ENCODE assay signal across 18 mouse cellular contexts in the genomic region with DNA sequence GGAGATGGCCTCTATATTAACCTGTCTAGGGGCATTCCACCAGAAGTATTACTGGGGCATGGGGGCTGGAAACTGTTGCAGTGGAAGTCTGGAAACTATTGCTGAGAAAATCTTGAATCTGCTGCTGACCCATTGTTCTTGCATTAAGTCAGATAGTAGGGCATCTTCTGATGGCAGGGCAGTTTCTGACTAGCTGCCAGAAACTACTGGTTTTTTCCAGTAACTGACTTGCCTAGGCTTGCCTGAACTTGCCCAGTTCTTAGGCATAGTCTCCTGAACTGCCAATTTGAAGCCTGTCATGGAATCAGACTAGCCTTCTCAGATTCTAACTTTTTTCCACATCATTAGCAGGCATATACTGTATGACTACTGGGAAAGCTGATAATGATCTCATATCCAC.
A peak's percentile ranks its signal among the peaks of the same experiment; 100 is the strongest.
DNase-seq lines count a peak whose midpoint lies in the region; TF ChIP-seq lines count a peak whose summit lies in the region.
"Had no signal": no experiment of that assay in that cellular context is flagged by ENCODE, and none has a peak within 500 bp of the region (broad histone marks: within the 10 kb centered on the region; RNA-seq: fewer than 3 reads in every experiment).

No protein-coding gene starts in this region.

- H3K9me3 ChIP-seq in CH12.LX (replicated peaks; ENCODE audit: low read length) = no peaks in the 10 kb centered on the region
- H3K9me3 ChIP-seq: embryonic facial prominence, embryonic 12.5 days; G1E had no signal

- TF ChIP-seq EP300 in CH12.LX (IDR thresholded peaks at IDR 0.05; ENCODE audit: low read length) = peak; percentile 60

- TF ChIP-seq CTCF in CH12.LX (conservative IDR thresholded peaks at IDR 0.05 in 1 of 2, IDR thresholded peaks at IDR 0.05 in 1 of 2; ENCODE audit: low read depth in 2 of 2, low read length in 2 of 2) = no peak

- H3K79me2 ChIP-seq in CH12.LX (replicated peaks; ENCODE audit: control insufficient read depth, extremely low read depth, insufficient read depth, poor library complexity, severe bottlenecking) = no peaks in the 10 kb centered on the region

- in situ Hi-C loops in CH12.LX (cut with MboI; ENCODE audit: low pct_ligation_motif_present, low pct_unique_long_range_greater_than_20kb, low sequenced_read_pairs) = no loop called here

- H3K36me3 ChIP-seq in CH12.LX (replicated peaks in 1 of 2; ENCODE audit: control insufficient read depth in 1 of 2, insufficient read depth in 1 of 2, low read length in 1 of 2) = no peaks in the 10 kb centered on the region
- H3K36me3 ChIP-seq: embryonic facial prominence, embryonic 10.5 days; embryonic facial prominence, embryonic 12.5 days; G1E had no signal

- dilution Hi-C loops in CH12.LX (cut with MboI; ENCODE audit: extremely low pct_ligation_motif_present, extremely low pct_unique_long_range_greater_than_20kb, low sequenced_read_pairs) = no loop called here

- no peak overlapping the region for H3K9ac ChIP-seq in CH12.LX (ENCODE audit: insufficient read depth, low read depth)
- H3K9ac ChIP-seq: embryonic facial prominence, embryonic 12.5 days had no signal

- 0 out of 2 replicates have a peak overlapping the region, but pooled peaks have one; percentile 11 for H3K27ac ChIP-seq in CH12.LX (ENCODE audit: insufficient read depth, low read depth)
- H3K27ac ChIP-seq: embryonic facial prominence, embryonic 10.5 days; embryonic facial prominence, embryonic 12.5 days had no signal

- no peak for TF ChIP-seq RAD21 in CH12.LX (IDR thresholded peaks at IDR 0.05; ENCODE audit: low read depth, low read length)

- H3K27me3 ChIP-seq in CH12.LX (replicated peaks) = no peaks in the 10 kb centered on the region
- H3K27me3 ChIP-seq: embryonic facial prominence, embryonic 12.5 days; Patski had no signal

- TF ChIP-seq POLR2A in CH12.LX (IDR thresholded peaks at IDR 0.05; ENCODE audit: low read depth, low read length) = no peak

- peak; percentile 31 for DNase-seq in heart, adult 11 months
- DNase-seq in heart, adult 18-20 months = no peak
- peak; percentile 40 for DNase-seq in CH12.LX (ENCODE audit: extremely low read depth)
- no peak for DNase-seq in gastrocnemius, postnatal 10 days
- no peak for DNase-seq in ovary, postnatal 10 days (ENCODE audit: low spot score)
- DNase-seq: adrenal gland, adult 8-10 months; adrenal gland, postnatal 14 days; adrenal gland, postnatal 36 days; B cell, adult 2 months; cerebellum, adult 11-12 months; cerebellum, adult 2 months; cerebellum, adult 9-10 months; cerebellum, postnatal 10 days; cerebellum, postnatal 25 days had no signal

- H3K4me2 ChIP-seq in CH12.LX (ENCODE audit: insufficient read depth, low read depth, poor library complexity, severe bottlenecking) = no peak overlapping the region
- H3K4me2 ChIP-seq: embryonic facial prominence, embryonic 12.5 days had no signal

- H3K4me3 ChIP-seq in CH12.LX (replicated peaks in 1 of 3; ENCODE audit: low read depth in 2 of 3, low read length in 2 of 3, poor library complexity in 1 of 3) = no peak overlapping the region
- H3K4me3 ChIP-seq: embryonic facial prominence, embryonic 10.5 days; embryonic facial prominence, embryonic 12.5 days had no signal

- H3K4me1 ChIP-seq in CH12.LX (ENCODE audit: control insufficient read depth in 1 of 2, insufficient read depth in 2 of 2) = peaks cover 4 to 20% of the 10 kb centered on the region in 2 experiments
- H3K4me1 ChIP-seq: embryonic facial prominence, embryonic 10.5 days; embryonic facial prominence, embryonic 12.5 days had no signal

TF ChIP-seq in CH12.LX, 34 proteins besides CTCF, POLR2A, EP300 and RAD21:
- TF ChIP-seq ZC3H11A (IDR thresholded peaks at IDR 0.05; ENCODE audit: low read depth, low read length) = no peak
- TF ChIP-seq IRF4 (IDR thresholded peaks at IDR 0.05; ENCODE audit: low read depth, low read length) = 0 out of 2 replicates have a peak, but pooled peaks have one; percentile 18
- TF ChIP-seq RCOR1 (conservative IDR thresholded peaks at IDR 0.05; ENCODE audit: low read depth, low read length) = no peak
- TF ChIP-seq ZNF384 (IDR thresholded peaks at IDR 0.05; ENCODE audit: low read depth, low read length) = no peak
- peak; percentile 78 for TF ChIP-seq ZKSCAN1 (IDR thresholded peaks at IDR 0.05; ENCODE audit: borderline replicate concordance, low read depth, low read length)
- TF ChIP-seq CHD1 (IDR thresholded peaks at IDR 0.05; ENCODE audit: low read depth, low read length) = peak; percentile 99
- no peak for TF ChIP-seq SMC3 (IDR thresholded peaks at IDR 0.05; ENCODE audit: low read depth, low read length)
- 0 out of 2 replicates have a peak, but pooled peaks have one; percentile 25 for TF ChIP-seq TCF12 (IDR thresholded peaks at IDR 0.05; ENCODE audit: low read depth, low read length)
- no peak for TF ChIP-seq GABPA (IDR thresholded peaks at IDR 0.05; ENCODE audit: insufficient replicate concordance, low read depth, low read length)
- TF ChIP-seq ETS1 (conservative IDR thresholded peaks at IDR 0.05; ENCODE audit: low read depth, low read length) = no peak
- no peak for TF ChIP-seq CHD2 (IDR thresholded peaks at IDR 0.05; ENCODE audit: low read length)

Comparison
In these comparisons a context has a peak if more than half of its experiments do, and no peak if none do; other contexts are left out.
1. DNase-seq: peak in heart, adult 11 months (single experiment) and CH12.LX (single experiment); none in heart, adult 18-20 months (0 of 2), gastrocnemius, postnatal 10 days (single experiment) and ovary, postnatal 10 days (single experiment).